Mouse (Mus musculus) heart, postnatal 36 days (tissue): Measurements from ENCODE around the gene Cops9. TPM values are rescaled to one million over a fixed set of nuclear protein-coding genes. Genes with fewer than 3 reads are reported as not detected.

ENCODE experiments used
- DNase-seq, 2 experiments: peaks; one replicate each; pipeline ENCODE4 v3.0.0; 2021 to 2022
- intact Hi-C: fragments of 180-260 bp; cut with DNase I; formaldehyde crosslinking; loops from one replicate; pipeline ENCODE4 v1.15.1; 2025
- total RNA-seq, 2 experiments: library from RNA; stranded (reverse); gene quantifications; 2 replicates each; pipeline ENCODE4 v1.2.3; 2021

The Cops9 gene
- total RNA-seq, 2 experiments from 2014 or later: 219 to 225 TPM

- DNase-seq: peak; percentile 72 to 77
Measured at GRCm38 (mm10) chr1:92647752-92648151, 6.0 kb upstream of the Cops9 start.

GRCm38 (mm10) chr1:92647026-92647425 is 5.2 kb upstream of the Cops9 start:
- DNase-seq: no peak
- intact Hi-C loops: loop anchor here (2.0 to 5.0 kb wide), 2 partner anchors 32 to 125 kb away; no protein-coding TSS in a partner anchor

More at GRCm38 (mm10) chr1:92647752-92648151, 6.0 kb upstream of the Cops9 start:
- intact Hi-C loops: loop anchor here (1.0 to 5.0 kb wide), 3 partner anchors 33 to 186 kb away; no protein-coding TSS in a partner anchor

- DNase-seq: no peak
- intact Hi-C loops: loop anchor here (2.0 to 5.0 kb wide), 2 partner anchors 32 to 124 kb away; no protein-coding TSS in a partner anchor
Measured at GRCm38 (mm10) chr1:92646601-92647000, 4.8 kb upstream of the Cops9 start.

GRCm38 (mm10) chr1:92646111-92646510 is 4.3 kb upstream of the Cops9 start:
- DNase-seq: no peak
- intact Hi-C loops: loop anchor here (2.0 to 5.0 kb wide), 2 partner anchors 31 to 124 kb away; no protein-coding TSS in a partner anchor

- intact Hi-C loops: loop anchor here (5.0 kb wide), 2 partner anchors 123 to 1473 kb away; no protein-coding TSS in a partner anchor
- DNase-seq: no peak
Measured at GRCm38 (mm10) chr1:92644916-92645315, 3.1 kb upstream of the Cops9 start.

- intact Hi-C loops: loop anchor here (5.0 kb wide), 1 partner anchor 1471 kb away; no protein-coding TSS in a partner anchor
- no peak for DNase-seq
Measured at GRCm38 (mm10) chr1:92643691-92644090, 1.9 kb upstream of the Cops9 start.

GRCm38 (mm10) chr1:92640393-92640792 is 1.4 kb downstream of the Cops9 start:
- no peak for DNase-seq
- intact Hi-C loops: loop anchor here (5.0 kb wide), 1 partner anchor 1468 kb away; no protein-coding TSS in a partner anchor

- intact Hi-C loops: no loop called here
- no peak for DNase-seq
Measured at GRCm38 (mm10) chr1:92638736-92639135, 3.0 kb downstream of the Cops9 start.

- DNase-seq: no peak
- intact Hi-C loops: no loop called here
Measured at GRCm38 (mm10) chr1:92638181-92638580, 3.6 kb downstream of the Cops9 start.

GRCm38 (mm10) chr1:92637501-92638172 is 4.1 kb downstream of the Cops9 start:
- intact Hi-C loops: no loop called here
- DNase-seq: no peak

- intact Hi-C loops: no loop called here
- DNase-seq: no peak
Measured at GRCm38 (mm10) chr1:92636676-92637075, 5.1 kb downstream of the Cops9 start.

- no peak for DNase-seq
- intact Hi-C loops: no loop called here
Measured at GRCm38 (mm10) chr1:92636015-92636414, 5.8 kb downstream of the Cops9 start.

- DNase-seq: no peak
- intact Hi-C loops: no loop called here
Measured at GRCm38 (mm10) chr1:92634976-92635599, 6.7 kb downstream of the Cops9 start.

- intact Hi-C loops: no loop called here
- no peak for DNase-seq
Measured at GRCm38 (mm10) chr1:92634569-92634968, 7.2 kb downstream of the Cops9 start.

GRCm38 (mm10) chr1:92633726-92634125 is 8.1 kb downstream of the Cops9 start:
- DNase-seq: no peak
- intact Hi-C loops: no loop called here

GRCm38 (mm10) chr1:92632948-92633347 is 8.8 kb downstream of the Cops9 start:
- intact Hi-C loops: no loop called here

GRCm38 (mm10) chr1:92632196-92632595 is 9.6 kb downstream of the Cops9 start:
- intact Hi-C loops: no loop called here
- DNase-seq: no peak

More at GRCm38 (mm10) chr1:92632948-92633347, 8.8 kb downstream of the Cops9 start:
- DNase-seq: no peak

GRCm38 (mm10) chr1:92628227-92628626 is 13.6 kb downstream of the Cops9 start:
- intact Hi-C loops: no loop called here

GRCm38 (mm10) chr1:92618360-92618759 is 23.4 kb downstream of the Cops9 start:
- intact Hi-C loops: no loop called here
- no peak for DNase-seq

More at GRCm38 (mm10) chr1:92628227-92628626, 13.6 kb downstream of the Cops9 start:
- no peak for DNase-seq

GRCm38 (mm10) chr1:92617488-92617887 is 24.3 kb downstream of the Cops9 start, which contains the start of gene Olfr12:
Gene Olfr12, plus strand, starts transcription at chr1:92617788.
- DNase-seq: no peak
- intact Hi-C loops: no loop called here

- no peak for DNase-seq
- intact Hi-C loops: no loop called here
Measured at GRCm38 (mm10) chr1:92616046-92616445, 25.7 kb downstream of the Cops9 start.
